Mouse (Mus musculus): ENCODE measurements around the gene Swap70.

Gene Swap70

GRCm38 (mm10) chr7:110237837-110238451 lies 16.4 kb downstream of the Swap70 start:
- no peak for DNase-seq (ENCODE audit: low read depth, low spot score)

GRCm38 (mm10) chr7:110239590-110239989 lies 18.1 kb downstream of the Swap70 start:
- no peak for DNase-seq (ENCODE audit: low read depth, low spot score)

GRCm38 (mm10) chr7:110241472-110242289 lies 20.2 kb downstream of the Swap70 start:
- DNase-seq (ENCODE audit: low read depth, low spot score): no peak

- no peak for DNase-seq (ENCODE audit: low read depth, low spot score)
These were observed 20.7 kb downstream of the Swap70 start for GRCm38 (mm10) chr7:110242290-110242581.

- DNase-seq (ENCODE audit: low read depth, low spot score): no peak
These were observed 23.6 kb downstream of the Swap70 start for GRCm38 (mm10) chr7:110245128-110245527.

GRCm38 (mm10) chr7:110246526-110246925 lies 25.0 kb downstream of the Swap70 start:
- no peak for DNase-seq (ENCODE audit: low read depth, low spot score)

GRCm38 (mm10) chr7:110247801-110248200 lies 26.3 kb downstream of the Swap70 start:
- no peak for DNase-seq (ENCODE audit: low read depth, low spot score)

GRCm38 (mm10) chr7:110248677-110249076 lies 27.2 kb downstream of the Swap70 start:
- DNase-seq (ENCODE audit: low read depth, low spot score): no peak

- peak; percentile 82 for DNase-seq (ENCODE audit: low read depth, low spot score)
These were observed 32.4 kb downstream of the Swap70 start for GRCm38 (mm10) chr7:110253861-110254260.

GRCm38 (mm10) chr7:110254395-110254794 lies 32.9 kb downstream of the Swap70 start:
- peak; percentile 54 for DNase-seq (ENCODE audit: low read depth, low spot score)

- DNase-seq (ENCODE audit: low read depth, low spot score): no peak
These were observed 35.5 kb downstream of the Swap70 start for GRCm38 (mm10) chr7:110257059-110257458.

GRCm38 (mm10) chr7:110258196-110258950 lies 36.9 kb downstream of the Swap70 start:
- DNase-seq (ENCODE audit: low read depth, low spot score): no peak

- DNase-seq (ENCODE audit: low read depth, low spot score): peak; percentile 29
These were observed 38.6 kb downstream of the Swap70 start for GRCm38 (mm10) chr7:110259966-110260711.

GRCm38 (mm10) chr7:110261807-110262206 lies 40.3 kb downstream of the Swap70 start:
- DNase-seq (ENCODE audit: low read depth, low spot score): no peak

- DNase-seq (ENCODE audit: low read depth, low spot score): no peak
These were observed 41.1 kb downstream of the Swap70 start for GRCm38 (mm10) chr7:110262661-110263060.

- no peak for DNase-seq (ENCODE audit: low read depth, low spot score)
These were observed 42.0 kb downstream of the Swap70 start for GRCm38 (mm10) chr7:110263474-110263873.

- peak; percentile 94 for DNase-seq (ENCODE audit: low read depth, low spot score)
These were observed 44.3 kb downstream of the Swap70 start for GRCm38 (mm10) chr7:110265796-110266195.

GRCm38 (mm10) chr7:110267014-110267413 lies 45.5 kb downstream of the Swap70 start:
- DNase-seq (ENCODE audit: low read depth, low spot score): no peak

GRCm38 (mm10) chr7:110267994-110268393 lies 46.5 kb downstream of the Swap70 start:
- DNase-seq (ENCODE audit: low read depth, low spot score): no peak

GRCm38 (mm10) chr7:110268511-110268910 lies 47.0 kb downstream of the Swap70 start:
- DNase-seq (ENCODE audit: low read depth, low spot score): no peak

- no peak for DNase-seq (ENCODE audit: low read depth, low spot score)
These were observed 48.3 kb downstream of the Swap70 start for GRCm38 (mm10) chr7:110269777-110270176.

GRCm38 (mm10) chr7:110270455-110270854 lies 48.9 kb downstream of the Swap70 start:
- DNase-seq (ENCODE audit: low read depth, low spot score): no peak

Data from CD4-positive, CD25-positive, alpha-beta regulatory T cell, adult 2 months (primary cell).